Mouse (Mus musculus) layer of hippocampus, postnatal 14 days (tissue): ENCODE data around the gene Nfia. TPM values are rescaled to one million over a fixed set of nuclear protein-coding genes. Genes with fewer than 3 reads are reported as not detected.

Experiments
- DNase-seq, 2 experiments: peaks; one replicate each; pipeline ENCODE4 v3.0.0; 2021 to 2022; ENCODE audit warnings: low spot score in 2 of 2, mixed read lengths in 1 of 2
- total RNA-seq, 2 experiments: library from RNA; stranded (reverse); gene quantifications; 2 replicates each; pipeline ENCODE4 v1.2.3; 2021

Gene Nfia
- total RNA-seq, 2 experiments from 2014 or later = 131 to 132 TPM

GRCm38 (mm10) chr4:97810348-97810939, 37.9 kb downstream of the Nfia start:
- no peak for DNase-seq

- no peak for DNase-seq
Observed at GRCm38 (mm10) chr4:97813035-97813434, 40.5 kb downstream of the Nfia start.

GRCm38 (mm10) chr4:97813996-97814395, 41.5 kb downstream of the Nfia start:
- DNase-seq = no peak

GRCm38 (mm10) chr4:97814515-97814914, 42.0 kb downstream of the Nfia start:
- DNase-seq = no peak

GRCm38 (mm10) chr4:97816001-97816400, 43.5 kb downstream of the Nfia start:
- DNase-seq = no peak

GRCm38 (mm10) chr4:97816753-97817152, 44.2 kb downstream of the Nfia start:
- no peak for DNase-seq

- no peak for DNase-seq
Observed at GRCm38 (mm10) chr4:97817741-97818140, 45.2 kb downstream of the Nfia start.

- DNase-seq = no peak
Observed at GRCm38 (mm10) chr4:97818498-97818897, 46.0 kb downstream of the Nfia start.

- no peak for DNase-seq
Observed at GRCm38 (mm10) chr4:97819101-97819500, 46.6 kb downstream of the Nfia start.

- DNase-seq = no peak
Observed at GRCm38 (mm10) chr4:97820474-97821259, 48.1 kb downstream of the Nfia start.

GRCm38 (mm10) chr4:97821556-97822251, 49.2 kb downstream of the Nfia start:
- DNase-seq = no peak

- DNase-seq = no peak
Observed at GRCm38 (mm10) chr4:97823512-97823911, 51.0 kb downstream of the Nfia start.

GRCm38 (mm10) chr4:97824451-97824850, 51.9 kb downstream of the Nfia start:
- no peak for DNase-seq

GRCm38 (mm10) chr4:97825432-97825831, 52.9 kb downstream of the Nfia start:
- no peak for DNase-seq

GRCm38 (mm10) chr4:97825841-97826240, 53.3 kb downstream of the Nfia start:
- no peak for DNase-seq

GRCm38 (mm10) chr4:97827115-97827514, 54.6 kb downstream of the Nfia start:
- DNase-seq = no peak

GRCm38 (mm10) chr4:97828579-97828978, 56.0 kb downstream of the Nfia start:
- DNase-seq = no peak

GRCm38 (mm10) chr4:97829336-97830050, 57.0 kb downstream of the Nfia start:
- DNase-seq = no peak

GRCm38 (mm10) chr4:97830051-97830853, 57.7 kb downstream of the Nfia start:
- DNase-seq = no peak

GRCm38 (mm10) chr4:97830935-97831608, 58.5 kb downstream of the Nfia start:
- DNase-seq = no peak
